Mouse (Mus musculus): ENCODE data around the gene Spag6. TPM values are rescaled to one million over a fixed set of nuclear protein-coding genes. Genes with fewer than 3 reads are reported as not detected.

Gene Spag6
- polyA plus RNA-seq (2015; fragmentation: Nextera tagmentation; extraction: Ambion mirVana): not detected in 2 replicates

DNA sequence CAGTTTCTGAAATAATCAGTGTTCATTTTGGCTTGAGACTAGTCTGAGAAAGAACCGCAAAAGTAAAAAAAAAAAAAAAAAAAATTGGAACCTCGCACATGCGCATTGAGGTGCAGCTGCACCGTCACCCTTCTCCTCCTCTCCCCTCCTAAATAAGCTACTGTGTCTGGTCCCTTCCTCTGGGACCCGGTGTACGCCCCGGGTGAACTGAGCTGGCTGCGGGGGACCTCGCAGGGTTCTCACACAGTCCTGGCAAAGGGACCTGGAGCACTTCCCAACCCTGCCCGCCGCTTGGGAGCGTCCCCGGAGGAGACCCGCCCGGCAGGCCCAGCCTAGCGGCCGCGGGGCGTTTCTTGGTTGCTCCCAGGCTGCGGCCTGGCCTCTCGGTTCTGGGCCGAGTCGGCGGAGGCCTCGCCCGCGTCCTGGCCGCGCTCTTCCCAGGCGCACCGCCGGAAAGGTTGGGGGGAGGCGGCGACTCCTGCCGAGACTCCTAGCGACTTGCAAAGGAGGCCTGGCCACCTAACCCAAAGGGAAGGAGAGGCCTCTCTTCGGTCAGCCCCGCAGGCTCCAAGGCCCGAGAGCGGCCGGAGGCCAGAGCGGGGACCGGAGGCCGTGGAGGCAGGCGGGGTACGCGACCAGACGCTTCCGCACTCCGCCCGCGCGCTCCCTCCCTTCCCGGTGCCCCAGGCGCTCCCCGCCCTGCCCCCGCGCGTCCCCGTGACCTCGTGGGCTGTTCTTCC is at the start of gene Spag6:
Gene Spag6 (plus strand): TSS at position 162 of the 740 bp plus-strand sequence.
- Histone ChIP-seq H3K9me3 (no peaks in the 10 kb centered on the region), H3K4me3 (peak within 1 kb of the TSS; percentile 51), H3K9ac (peak within 1 kb of the TSS; percentile 73), H3K36me3 (no peaks in the 10 kb centered on the region), H3K27me3 (peaks cover 83% of the 10 kb centered on the region), H3K4me2 (peak within 1 kb of the TSS; percentile 88), H3K4me1 (replicated peaks) (peaks cover 33% of the 10 kb centered on the region), H3K27ac (replicated peaks) (peak within 1 kb of the TSS; percentile 49; the same call in 1 of the 2 replicates)
- peak; percentile 70 for ATAC-seq (ENCODE audit: low read depth)
- under 1% methylated on average over 61 of the region's 61 CpGs for WGBS

DNA sequence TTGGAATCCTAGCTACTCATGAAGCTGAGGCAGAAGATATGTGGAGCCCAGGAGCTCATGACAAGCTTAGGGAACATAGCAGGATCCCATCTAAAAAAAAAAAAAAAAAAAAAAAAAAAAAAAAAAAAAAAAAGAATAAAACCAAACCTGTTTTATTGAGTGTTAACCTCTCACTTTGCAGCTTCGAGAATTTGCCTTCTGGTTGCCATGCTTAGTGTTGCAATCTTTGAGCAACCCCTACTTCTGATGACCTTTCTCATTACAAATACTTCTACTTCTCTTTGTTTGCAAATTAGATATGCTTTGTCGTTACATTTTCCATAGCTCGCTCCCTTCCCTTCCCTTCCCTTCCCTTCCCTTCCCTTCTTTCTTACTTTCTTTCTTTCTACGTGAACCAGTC is 45.3 kb upstream of the Spag6 start:
- Histone ChIP-seq H3K4me2 (no peak overlapping the region), H3K9ac (no peak overlapping the region), H3K4me1 (replicated peaks) (no peaks in the 10 kb centered on the region), H3K9me3 (0 out of 2 replicates have a peak, but pooled peaks cover 4% of the 10 kb centered on the region), H3K27ac (replicated peaks) (no peak overlapping the region), H3K36me3 (no peaks in the 10 kb centered on the region), H3K27me3 (no peaks in the 10 kb centered on the region), H3K4me3 (no peak overlapping the region)
- no peak for ATAC-seq (ENCODE audit: low read depth)
- 74% methylated on average over 3 of the region's 4 CpGs for WGBS

DNA sequence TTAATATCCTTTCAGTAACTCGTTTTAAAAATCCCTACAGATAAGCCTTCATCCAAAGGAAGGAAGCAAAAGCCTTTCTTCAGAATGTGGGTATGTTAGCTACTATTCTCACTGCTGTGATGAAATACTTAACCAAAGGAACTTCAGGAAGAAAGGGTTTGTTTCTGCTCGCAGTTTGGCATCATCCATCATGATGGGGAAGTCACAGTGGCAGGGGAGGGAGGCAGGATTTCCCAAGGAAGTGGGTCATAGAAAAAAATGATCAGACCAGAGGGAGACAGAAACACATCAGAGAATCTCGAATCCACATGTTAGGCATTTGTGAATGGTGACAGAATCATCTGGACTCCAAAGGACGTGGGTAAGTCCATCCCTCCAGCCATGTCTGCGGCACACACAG is 39.0 kb upstream of the Spag6 start:
- Histone ChIP-seq H3K27ac (replicated peaks) (no peak overlapping the region), H3K36me3 (no peaks in the 10 kb centered on the region), H3K4me2 (no peak overlapping the region), H3K27me3 (no peaks in the 10 kb centered on the region), H3K9ac (no peak overlapping the region), H3K4me3 (no peak overlapping the region), H3K4me1 (replicated peaks) (no peaks in the 10 kb centered on the region), H3K9me3 (no peaks in the 10 kb centered on the region)
- ATAC-seq (ENCODE audit: low read depth): no peak
- 76% methylated on average over 5 of the region's 5 CpGs for WGBS

DNA sequence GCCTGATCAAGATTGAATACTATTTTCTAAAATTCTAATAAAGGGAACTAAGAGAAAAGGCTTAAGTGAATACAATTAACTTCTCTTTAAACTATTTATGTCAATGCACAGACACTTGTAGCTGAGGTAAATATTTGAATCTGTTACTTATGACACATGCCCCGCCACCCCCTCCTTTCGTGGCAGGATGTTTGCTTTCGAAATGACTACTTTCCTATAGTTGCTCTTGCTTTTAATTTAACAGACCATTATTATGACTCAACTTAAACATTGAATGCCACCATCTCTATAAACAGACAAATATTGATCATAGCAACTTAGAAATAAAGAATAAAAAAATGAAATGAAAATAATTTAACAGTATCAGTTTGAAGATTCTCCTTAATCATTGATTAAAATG is 29.8 kb upstream of the Spag6 start:
- H3K4me3 ChIP-seq: no peak overlapping the region
- H3K9ac ChIP-seq: no peak overlapping the region
- no peaks in the 10 kb centered on the region for H3K9me3 ChIP-seq
- H3K27ac ChIP-seq (replicated peaks): no peak overlapping the region
- ATAC-seq (ENCODE audit: low read depth): no peak
- H3K27me3 ChIP-seq: no peaks in the 10 kb centered on the region
- H3K4me2 ChIP-seq: no peak overlapping the region
- no peaks in the 10 kb centered on the region for H3K36me3 ChIP-seq
- 93% methylated on average over 3 of the region's 3 CpGs for WGBS
- no peaks in the 10 kb centered on the region for H3K4me1 ChIP-seq (replicated peaks)

DNA sequence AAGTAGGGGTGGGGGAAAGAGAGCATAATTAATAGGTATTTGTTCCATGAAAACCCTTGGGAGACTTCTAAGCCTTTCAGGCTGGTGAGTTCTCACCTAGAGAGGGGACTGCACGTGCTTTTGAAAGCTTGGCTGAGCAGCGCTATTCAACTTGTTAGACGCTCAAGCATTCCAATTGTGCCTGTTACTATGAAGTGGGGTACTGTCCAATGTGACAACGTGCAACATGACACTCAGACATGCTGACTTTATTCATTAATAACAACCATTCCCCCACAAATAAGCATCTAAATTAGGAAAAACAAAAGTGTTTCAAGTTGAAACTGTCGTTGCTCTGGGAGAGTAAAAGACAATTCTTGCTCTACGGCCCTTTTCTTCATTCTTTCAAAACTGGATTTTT is 22.8 kb upstream of the Spag6 start:
- Histone ChIP-seq H3K27me3 (peaks cover 16% of the 10 kb centered on the region), H3K4me3 (no peak overlapping the region), H3K36me3 (no peaks in the 10 kb centered on the region), H3K9ac (no peak overlapping the region), H3K4me1 (replicated peaks) (peaks cover 24% of the 10 kb centered on the region), H3K9me3 (no peaks in the 10 kb centered on the region), H3K4me2 (0 out of 2 replicates have a peak overlapping the region, but pooled peaks have one; percentile 11), H3K27ac (replicated peaks) (no peak overlapping the region)
- WGBS: 10% methylated on average over 6 of the region's 6 CpGs
- ATAC-seq (ENCODE audit: low read depth): no peak

DNA sequence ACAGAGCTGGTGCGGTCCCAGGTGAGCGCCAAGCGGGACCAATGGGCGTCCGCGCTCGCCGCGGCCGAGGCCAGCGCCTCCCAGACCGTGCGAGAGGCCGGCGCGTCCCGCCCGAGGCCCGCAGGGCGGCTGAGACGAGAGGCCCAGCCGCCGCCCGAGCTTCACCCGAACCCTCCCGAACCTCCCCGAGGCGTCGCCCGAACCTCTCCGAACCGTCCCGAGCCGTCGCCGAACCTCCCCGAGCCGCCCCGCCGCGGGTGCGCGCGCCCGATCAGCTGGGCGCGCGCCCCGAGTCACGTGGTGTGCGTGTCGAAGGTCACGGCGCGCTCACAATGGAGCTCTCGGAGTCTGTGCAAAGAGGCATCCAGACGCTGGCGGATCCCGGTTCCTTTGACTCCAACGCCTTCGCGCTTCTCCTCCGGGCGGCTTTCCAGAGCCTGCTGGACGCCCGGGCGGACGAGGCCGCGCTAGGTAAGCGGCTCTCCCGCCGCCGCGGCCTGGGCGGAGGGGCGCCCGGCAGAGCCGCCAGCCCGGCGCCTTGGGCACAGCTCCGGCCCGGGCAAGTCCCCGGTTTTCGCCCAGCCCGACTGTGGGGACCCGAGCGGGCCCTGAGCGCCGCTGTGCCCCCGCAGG is 21.6 kb upstream of the Spag6 start, which contains the start of gene Commd3:
Gene Commd3 (plus strand): TSS at position 252 of the 633 bp plus-strand sequence.
- peaks cover 26% of the 10 kb centered on the region for H3K4me1 ChIP-seq (replicated peaks)
- H3K27ac ChIP-seq (replicated peaks): peak within 1 kb of the TSS; percentile 100
- H3K9ac ChIP-seq: peak within 1 kb of the TSS; percentile 99
- no peaks in the 10 kb centered on the region for H3K36me3 ChIP-seq
- peaks cover 16% of the 10 kb centered on the region for H3K27me3 ChIP-seq
- peak within 1 kb of the TSS; percentile 84 for H3K4me3 ChIP-seq
- H3K9me3 ChIP-seq: no peaks in the 10 kb centered on the region
- whole genome bisulfite sequencing: under 1% methylated on average over 91 of the region's 91 CpGs
- peak; percentile 90 for ATAC-seq (ENCODE audit: low read depth)
- H3K4me2 ChIP-seq: peak within 1 kb of the TSS; percentile 83

DNA sequence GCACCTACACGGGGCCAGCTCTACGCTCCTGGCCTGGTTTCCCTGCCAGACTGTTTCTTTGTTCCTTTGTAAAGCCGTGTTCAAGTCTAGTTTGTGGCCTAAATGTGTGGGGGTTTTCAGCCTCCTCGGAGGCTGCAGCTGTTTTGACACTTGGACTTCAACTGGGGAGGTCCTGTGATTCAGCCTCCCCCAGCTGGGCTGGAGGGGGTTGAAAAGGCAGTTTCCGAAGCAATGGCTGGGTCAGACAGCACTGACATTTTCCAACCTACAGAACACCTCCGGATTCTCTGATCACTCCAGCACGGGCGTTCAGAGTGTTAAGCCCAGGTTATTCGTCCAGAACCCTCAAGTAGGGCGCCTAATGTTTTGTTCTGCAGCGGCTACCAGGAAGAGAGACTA is 21.1 kb upstream of the Spag6 start:
- peak overlapping the region; percentile 99 for H3K9ac ChIP-seq
- H3K4me3 ChIP-seq: peak overlapping the region; percentile 84
- ATAC-seq (ENCODE audit: low read depth): peak; percentile 1; the same call in 1 of the 2 replicates
- under 1% methylated on average over 11 of the region's 11 CpGs for WGBS
- no peaks in the 10 kb centered on the region for H3K36me3 ChIP-seq
- H3K4me1 ChIP-seq (replicated peaks): peaks cover 26% of the 10 kb centered on the region
- peak overlapping the region; percentile 83 for H3K4me2 ChIP-seq
- peaks cover 16% of the 10 kb centered on the region for H3K27me3 ChIP-seq
- H3K9me3 ChIP-seq: no peaks in the 10 kb centered on the region
- H3K27ac ChIP-seq (replicated peaks): peak overlapping the region; percentile 100

DNA sequence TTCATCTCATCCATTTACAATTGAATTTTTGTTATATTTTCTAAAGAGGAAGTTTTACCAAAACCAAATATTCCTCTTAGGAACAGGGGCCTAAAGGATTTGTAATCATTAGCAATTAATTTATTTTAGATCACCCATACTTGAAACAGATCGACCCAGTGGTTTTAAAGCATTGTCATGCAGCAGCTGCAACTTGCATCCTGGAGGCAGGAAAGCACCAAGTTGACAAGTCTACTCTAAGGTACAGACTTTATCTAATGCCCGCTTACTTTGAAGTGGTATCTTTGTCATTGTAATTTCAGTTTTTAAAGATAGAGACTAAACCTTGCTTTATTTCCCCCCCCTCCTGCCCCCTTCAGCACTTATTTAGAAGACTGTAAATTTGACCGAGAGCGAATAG is 20.1 kb upstream of the Spag6 start:
- ATAC-seq (ENCODE audit: low read depth): no peak
- no peak overlapping the region for H3K9ac ChIP-seq
- H3K4me3 ChIP-seq: no peak overlapping the region
- peaks cover 34% of the 10 kb centered on the region for H3K4me1 ChIP-seq (replicated peaks)
- no peak overlapping the region for H3K27ac ChIP-seq (replicated peaks)
- no peaks in the 10 kb centered on the region for H3K36me3 ChIP-seq
- H3K27me3 ChIP-seq: peaks cover 16% of the 10 kb centered on the region
- WGBS: 44% methylated on average over 4 of the region's 4 CpGs
- peak overlapping the region; percentile 83 for H3K4me2 ChIP-seq
- no peaks in the 10 kb centered on the region for H3K9me3 ChIP-seq

DNA sequence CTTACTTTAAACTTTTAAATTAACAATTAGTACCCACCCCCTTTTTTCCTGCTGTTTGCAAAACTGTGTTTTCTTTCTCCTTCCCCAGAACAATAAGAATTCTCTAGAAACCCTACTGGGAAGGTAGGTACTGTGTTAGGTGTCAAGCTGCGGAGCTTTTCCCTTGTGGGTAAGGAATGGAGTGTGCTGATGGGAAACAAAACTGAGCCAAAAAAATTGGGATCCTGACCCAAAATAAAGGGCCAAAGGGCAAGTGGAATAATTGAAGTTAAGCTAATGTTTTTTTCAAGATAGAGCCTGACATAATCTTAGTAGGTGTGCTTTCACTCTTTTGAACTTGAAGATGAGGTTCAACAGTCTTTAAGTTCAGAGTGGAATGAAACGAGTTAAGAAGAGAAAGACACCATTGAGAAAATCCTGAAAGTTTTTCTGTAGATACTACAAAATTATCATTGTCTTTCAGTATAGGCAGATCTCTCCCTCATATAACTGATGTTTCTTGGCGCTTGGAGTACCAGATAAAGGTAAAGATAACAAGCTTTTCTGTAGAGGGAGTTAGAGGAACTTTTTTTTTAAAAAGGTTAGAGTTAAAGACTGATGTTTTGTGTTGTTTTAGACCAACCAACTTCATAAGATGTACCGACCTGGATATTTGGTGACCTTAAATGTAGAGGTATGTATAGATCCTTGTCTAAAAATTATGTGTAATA is 19.5 kb upstream of the Spag6 start:
- ATAC-seq (ENCODE audit: low read depth): no peak
- 51% methylated on average over 4 of the region's 4 CpGs for WGBS
- Histone ChIP-seq H3K4me2 (0 out of 2 replicates have a peak overlapping the region, but pooled peaks have one; percentile 83), H3K4me3 (no peak overlapping the region), H3K9me3 (no peaks in the 10 kb centered on the region), H3K27me3 (peaks cover 21% of the 10 kb centered on the region), H3K4me1 (replicated peaks) (peaks cover 39% of the 10 kb centered on the region), H3K36me3 (no peaks in the 10 kb centered on the region), H3K27ac (replicated peaks) (no peak overlapping the region), H3K9ac (no peak overlapping the region)

DNA sequence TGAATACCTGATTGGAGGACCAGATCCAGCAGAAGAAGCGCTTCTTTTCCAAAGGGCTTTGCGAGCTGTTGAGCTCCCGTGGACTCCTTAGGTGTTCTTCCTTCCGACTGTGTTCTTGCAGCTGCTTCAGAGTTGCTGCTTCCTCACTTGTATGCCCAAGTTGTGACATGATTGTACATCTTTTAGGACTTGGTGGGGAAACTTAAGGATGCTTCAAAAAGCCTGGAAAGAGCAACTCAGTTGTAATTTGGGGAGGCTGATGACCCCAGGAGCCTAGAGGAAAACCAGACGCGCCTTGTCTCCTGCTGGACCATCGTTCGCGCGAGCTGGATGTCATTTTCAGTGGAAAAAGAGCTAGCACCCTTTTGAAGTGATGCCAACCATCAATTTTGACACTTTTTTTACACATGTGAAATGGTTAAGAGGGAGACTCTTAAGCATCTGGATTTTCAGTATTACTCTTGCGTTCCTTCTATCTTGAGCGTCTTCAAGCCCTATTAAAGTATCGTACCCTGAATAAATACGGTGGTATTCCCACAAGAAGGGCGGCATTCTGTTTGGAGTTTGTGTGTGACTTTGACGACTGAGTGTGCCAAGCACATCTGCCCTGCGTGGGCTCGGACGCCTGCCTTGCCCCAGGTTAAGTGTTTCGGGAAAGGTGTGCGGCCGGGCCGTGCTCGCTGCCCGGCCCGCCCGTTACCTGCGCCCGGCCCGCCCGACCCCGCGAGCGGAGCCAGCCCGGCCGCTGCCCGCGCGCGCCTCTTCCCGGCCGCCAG is 18.0 kb upstream of the Spag6 start:
- peaks cover 52% of the 10 kb centered on the region for H3K4me1 ChIP-seq (replicated peaks)
- H3K9ac ChIP-seq: peak overlapping the region; percentile 99
- H3K9me3 ChIP-seq: no peaks in the 10 kb centered on the region
- H3K27ac ChIP-seq (replicated peaks): peak overlapping the region; percentile 100
- H3K4me3 ChIP-seq: peak overlapping the region; percentile 91
- WGBS: 5% methylated on average over 42 of the region's 42 CpGs
- H3K4me2 ChIP-seq: peak overlapping the region; percentile 78
- H3K27me3 ChIP-seq: peaks cover 37% of the 10 kb centered on the region
- H3K36me3 ChIP-seq: no peaks in the 10 kb centered on the region
- ATAC-seq (ENCODE audit: low read depth): no peak; the same call in 1 of the 2 replicates

DNA sequence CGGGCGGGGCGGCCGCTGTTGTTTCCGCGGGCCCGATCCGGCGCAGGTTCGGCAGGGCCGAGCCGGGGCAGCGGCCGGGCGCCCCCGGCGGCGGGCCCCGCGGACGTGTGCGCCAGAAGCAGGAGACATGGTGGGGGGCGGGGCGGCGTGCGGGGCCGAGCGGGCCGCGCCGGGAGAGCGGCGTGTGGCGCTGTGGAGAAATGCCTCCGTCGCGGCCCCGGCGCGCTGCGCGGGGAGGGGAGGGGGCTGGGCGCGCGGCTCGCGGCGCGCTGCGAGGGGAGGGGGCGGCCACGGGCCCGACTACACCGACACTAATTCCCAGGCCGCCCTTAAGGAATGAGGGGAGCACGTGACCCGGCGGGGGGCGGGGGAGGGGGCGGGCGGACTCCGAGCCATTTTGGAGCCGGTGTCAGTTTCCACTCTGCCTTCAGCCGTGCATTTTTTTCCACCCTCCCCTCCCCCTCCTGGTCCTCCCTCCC is 17.3 kb upstream of the Spag6 start:
- H3K4me3 ChIP-seq: peak overlapping the region; percentile 91
- peak overlapping the region; percentile 100 for H3K27ac ChIP-seq (replicated peaks)
- ATAC-seq (ENCODE audit: low read depth): peak; percentile 91
- peaks cover 41% of the 10 kb centered on the region for H3K27me3 ChIP-seq
- peaks cover 55% of the 10 kb centered on the region for H3K4me1 ChIP-seq (replicated peaks)
- no peaks in the 10 kb centered on the region for H3K36me3 ChIP-seq
- no peaks in the 10 kb centered on the region for H3K9me3 ChIP-seq
- peak overlapping the region; percentile 78 for H3K4me2 ChIP-seq
- 1% methylated on average over 23 of the region's 64 CpGs for WGBS
- H3K9ac ChIP-seq: peak overlapping the region; percentile 99
